Mouse (Mus musculus) bone marrow macrophage, adult 2 months (primary cell): ENCODE measurements around the gene Akap6.

ENCODE experiments used
- CTCF ChIP-seq: IDR thresholded peaks from 2 replicates; pipeline ENCODE4 v1.5.1; 2012; ENCODE audit warnings: low read depth, mild to moderate bottlenecking, low read length, moderate library complexity
- POLR2A ChIP-seq: IDR thresholded peaks from 2 replicates; pipeline ENCODE4 v1.6.1; 2012; ENCODE audit warnings: mild to moderate bottlenecking, low read depth, low read length, borderline replicate concordance

- TF ChIP-seq CTCF, result no peak
- no peak for TF ChIP-seq POLR2A
These were observed 75.2 kb downstream of the Akap6 start for GRCm38 (mm10) chr12:52774382-52774781.
